Mouse (Mus musculus) large intestine, adult 2 months (tissue): ENCODE measurements around the gene Hnrnpa2b1. TPM values are rescaled to one million over a fixed set of nuclear protein-coding genes. Genes with fewer than 3 reads are reported as not detected.

Experiments used
- DNase-seq: peaks from one replicate; pipeline ENCODE4 v3.0.0-alpha.2; 2012; ENCODE audit warnings: low read depth, low spot score
- WGBS: fragments of 180-500 bp; shearing (Covaris S2); methylation state at CpG from one replicate; pipeline ENCODE4 v1.1.7; 2018; 5-methylcytosine and 5-hydroxymethylcytosine counted together
- polyA plus RNA-seq: library from polyadenylated mRNA; depleted of rRNA; stranded (reverse); fragments of >200 nt; gene quantifications from 2 replicates; pipeline ENCODE4 v1.2.3, GENCODE M21; 2012; rRNA removed

Gene Hnrnpa2b1
- polyA plus RNA-seq, 1 experiment: 74.2 TPM

GRCm38 (mm10) chr6:51423466-51424122 lies 46.1 kb downstream of the Hnrnpa2b1 start:
- no peak for DNase-seq

GRCm38 (mm10) chr6:51417306-51417936 lies 52.3 kb downstream of the Hnrnpa2b1 start:
- no peak for DNase-seq
- WGBS: 63% methylated on average over 4 of the region's 4 CpGs

More at GRCm38 (mm10) chr6:51423466-51424122, 46.1 kb downstream of the Hnrnpa2b1 start:
- whole genome bisulfite sequencing: 63% methylated on average over 11 of the region's 11 CpGs

GRCm38 (mm10) chr6:51416433-51416832 lies 53.3 kb downstream of the Hnrnpa2b1 start:
- no peak for DNase-seq
- WGBS: 67% methylated on average over 1 of the region's 1 CpGs

Other genes with a start within 250 kb of the Hnrnpa2b1 start
- gene Nfe2l3, start 37.2 kb downstream of the Hnrnpa2b1 start, polyA plus RNA-seq: 0.08 and 0.15 TPM in 2 replicates
- gene Cbx3, start 466 bp upstream of the Hnrnpa2b1 start, polyA plus RNA-seq: 6.8 and 7.4 TPM in 2 replicates
- 1.5 and 2.2 TPM in 2 replicates for gene Snx10, start 54.0 kb upstream of the Hnrnpa2b1 start, polyA plus RNA-seq